ENCODE assay signal across 14 mouse cellular contexts in the genomic region with DNA sequence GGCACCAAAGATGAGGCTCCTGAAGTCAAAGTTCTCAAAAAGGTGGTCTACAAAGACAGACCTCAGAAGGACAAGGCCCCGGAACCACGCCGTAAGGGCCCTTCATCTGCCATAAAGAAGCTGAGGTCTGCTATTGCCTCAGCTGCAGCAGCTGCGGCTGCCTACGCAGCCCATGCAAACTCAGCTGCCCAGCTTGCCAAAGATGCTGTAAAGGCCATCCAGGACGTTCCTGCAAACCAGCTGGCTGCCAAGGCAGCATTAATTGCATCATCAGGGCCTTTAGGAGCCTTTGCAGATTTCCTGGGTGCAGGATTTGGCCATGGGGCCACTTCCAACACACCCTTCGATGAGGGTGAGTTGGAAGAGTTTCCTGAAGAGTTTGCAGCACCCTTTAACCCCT. TPM values are rescaled to one million over a fixed set of nuclear protein-coding genes. Genes with fewer than 3 reads are reported as not detected.
A peak's percentile ranks its signal among the peaks of the same experiment; 100 is the strongest.
DNase-seq lines count a peak whose midpoint lies in the region; ATAC-seq lines count a peak whose summit lies in the region.
"Had no signal": no experiment of that assay in that cellular context is flagged by ENCODE, and none has a peak within 500 bp of the region (broad histone marks: within the 10 kb centered on the region; RNA-seq: fewer than 3 reads in every experiment).

No protein-coding gene starts in this region.

- no peak overlapping the region for H3K4me2 ChIP-seq in kidney, embryonic 15.5 days
- H3K4me2 ChIP-seq: embryonic facial prominence, embryonic 13.5 days had no signal

- no peak overlapping the region for H3K9ac ChIP-seq in kidney, embryonic 15.5 days
- H3K9ac ChIP-seq: embryonic facial prominence, embryonic 13.5 days had no signal

- no peak overlapping the region for H3K4me3 ChIP-seq in kidney, embryonic 15.5 days (replicated peaks)
- H3K4me3 ChIP-seq: embryonic facial prominence, embryonic 13.5 days had no signal

- no peaks in the 10 kb centered on the region for H3K9me3 ChIP-seq in kidney, embryonic 15.5 days (replicated peaks)
- H3K9me3 ChIP-seq: embryonic facial prominence, embryonic 13.5 days had no signal

- no peaks in the 10 kb centered on the region for H3K36me3 ChIP-seq in kidney, embryonic 15.5 days
- H3K36me3 ChIP-seq: embryonic facial prominence, embryonic 13.5 days had no signal

- no peak for DNase-seq in kidney, adult 9 months
- peak; percentile 67 for DNase-seq in adrenal gland, postnatal 14 days
- peak; percentile 44 for DNase-seq in gastrocnemius, postnatal 25 days
- DNase-seq in skeletal muscle tissue, adult 2 months (ENCODE audit: low read depth, low spot score), result peak; percentile 66
- no peak for DNase-seq in left cerebral cortex, adult 8-10 months (ENCODE audit: low spot score in 2 of 2)
- DNase-seq in spleen, postnatal 10 days (ENCODE audit: low spot score in 2 of 2), result no peak
- DNase-seq: cerebellum, postnatal 36 days; thymus, postnatal 36 days had no signal

- no peak for ATAC-seq in kidney, embryonic 15.5 days (replicated peaks; ENCODE audit: low FRiP score)
- ATAC-seq: hindbrain, postnatal 0 days; Patski had no signal

- peaks cover 6% of the 10 kb centered on the region; the same call in 1 of the 2 replicates for H3K4me1 ChIP-seq in kidney, embryonic 15.5 days
- H3K4me1 ChIP-seq: embryonic facial prominence, embryonic 13.5 days had no signal

- H3K27me3 ChIP-seq in kidney, embryonic 15.5 days, result no peaks in the 10 kb centered on the region
- H3K27me3 ChIP-seq: CH12.LX; embryonic facial prominence, embryonic 13.5 days; Patski had no signal

- 0 out of 2 replicates have a peak overlapping the region, but pooled peaks have one; percentile 6 for H3K27ac ChIP-seq in kidney, embryonic 15.5 days
- H3K27ac ChIP-seq: hindbrain, postnatal 0 days had no signal

- 67% methylated on average over 7 of the region's 7 CpGs for WGBS in kidney, embryonic 15.5 days

RNA-seq across cellular contexts. Expression of a gene that starts 15.1 kb away (rescaled TPM):
- polyA plus RNA-seq in kidney, embryonic 15.5 days (2015; fragmentation: Nextera tagmentation; extraction: Ambion mirVana), result 0.19 and 0.83 TPM in 2 replicates
- total RNA-seq in adrenal gland, postnatal 14 days (2021), result not detected in 2 replicates
- not detected for total RNA-seq in gastrocnemius, postnatal 25 days (2021)
- total RNA-seq in left cerebral cortex, adult 8-10 months (2022), result not detected
- total RNA-seq: hindbrain, postnatal 0 days had no signal
- polyA plus RNA-seq: large intestine, adult 2 months had no signal

RNA-seq across cellular contexts. Expression of a gene that starts 29.8 kb away (rescaled TPM):
- 37.4 and 39.7 TPM in 2 replicates for polyA plus RNA-seq in kidney, embryonic 15.5 days (2015; fragmentation: Nextera tagmentation; extraction: Ambion mirVana)
- 36.9 and 40.8 TPM in 2 replicates for total RNA-seq in adrenal gland, postnatal 14 days (2021)
- total RNA-seq in gastrocnemius, postnatal 25 days (2021), result 10 to 100 TPM; 26.1 to 27.0 TPM
- total RNA-seq in left cerebral cortex, adult 8-10 months (2022), result 10 to 100 TPM; 74.5 to 92.0 (median 80.8) TPM

RNA-seq across cellular contexts. Expression of a gene that starts 35.7 kb away (rescaled TPM):
- 88.2 and 98.1 TPM in 2 replicates for polyA plus RNA-seq in kidney, embryonic 15.5 days (2015; fragmentation: Nextera tagmentation; extraction: Ambion mirVana)
- total RNA-seq in adrenal gland, postnatal 14 days (2021), result 86.3 and 87.7 TPM in 2 replicates
- total RNA-seq in gastrocnemius, postnatal 25 days (2021), result 10 to 100 TPM; 51.5 to 55.2 TPM
- total RNA-seq in left cerebral cortex, adult 8-10 months (2022), result 100 to 1,000 TPM; 210 to 220 (median 214) TPM

Comparison
In these comparisons a context has a peak if more than half of its experiments do, and no peak if none do; other contexts are left out.
1. DNase-seq: peak in adrenal gland, postnatal 14 days (single experiment), gastrocnemius, postnatal 25 days (single experiment) and skeletal muscle tissue, adult 2 months (single experiment); none in kidney, adult 9 months (single experiment), left cerebral cortex, adult 8-10 months (0 of 2) and spleen, postnatal 10 days (0 of 2).